Mouse (Mus musculus) right cerebral cortex, adult 2 months (tissue): Measurements from ENCODE around the gene Endog.
"Not testable (repeated sequence)": the region's sequence is repeated elsewhere in the genome, so short reads cannot be mapped to it uniquely, and the experiment has no call there.

Experiments
- DNase-seq, 2 experiments: peaks; one replicate each; pipeline ENCODE4 v3.0.0; 2021 to 2022; ENCODE audit warnings: low spot score in 2 of 2

The Endog gene

DNA sequence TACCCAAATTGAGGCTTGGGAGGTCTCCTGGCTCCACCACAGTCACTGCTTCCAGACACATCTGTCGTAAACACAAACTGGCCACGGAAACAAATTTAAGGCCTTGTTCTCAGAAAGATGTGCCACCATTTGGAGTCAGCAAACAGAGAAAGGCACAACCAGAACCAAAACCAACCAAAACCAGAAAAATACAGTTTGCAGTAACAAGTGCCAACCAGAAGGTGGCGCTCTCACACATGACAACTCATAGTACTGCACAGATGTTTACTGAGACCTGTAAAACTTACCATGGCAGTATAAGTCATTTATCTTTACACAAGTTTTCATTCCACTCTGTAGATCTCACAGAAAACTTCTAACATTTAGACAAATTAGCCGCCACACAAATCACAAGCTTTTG lies 4.6 kb upstream of the Endog start:
- no peak for DNase-seq

DNA sequence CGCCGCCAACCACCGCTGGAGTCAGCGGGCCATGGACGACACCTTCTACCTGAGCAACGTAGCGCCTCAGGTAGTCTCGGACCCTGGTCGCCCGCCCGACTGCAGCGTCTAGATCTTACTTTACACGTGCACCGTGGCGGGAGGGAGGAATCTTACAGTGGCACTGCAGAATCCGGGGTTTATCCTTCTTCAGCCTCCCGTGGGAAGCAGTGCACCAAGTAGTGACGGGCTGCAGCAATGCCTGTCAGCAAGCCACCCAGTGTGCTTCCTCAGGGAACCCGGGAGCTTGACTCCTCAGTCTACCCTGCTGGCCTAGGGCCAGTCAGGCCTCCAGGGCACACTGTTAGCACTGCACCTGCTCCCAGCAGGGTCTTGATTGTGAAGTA lies 697 bp downstream of the Endog start:
- DNase-seq: no peak

DNA sequence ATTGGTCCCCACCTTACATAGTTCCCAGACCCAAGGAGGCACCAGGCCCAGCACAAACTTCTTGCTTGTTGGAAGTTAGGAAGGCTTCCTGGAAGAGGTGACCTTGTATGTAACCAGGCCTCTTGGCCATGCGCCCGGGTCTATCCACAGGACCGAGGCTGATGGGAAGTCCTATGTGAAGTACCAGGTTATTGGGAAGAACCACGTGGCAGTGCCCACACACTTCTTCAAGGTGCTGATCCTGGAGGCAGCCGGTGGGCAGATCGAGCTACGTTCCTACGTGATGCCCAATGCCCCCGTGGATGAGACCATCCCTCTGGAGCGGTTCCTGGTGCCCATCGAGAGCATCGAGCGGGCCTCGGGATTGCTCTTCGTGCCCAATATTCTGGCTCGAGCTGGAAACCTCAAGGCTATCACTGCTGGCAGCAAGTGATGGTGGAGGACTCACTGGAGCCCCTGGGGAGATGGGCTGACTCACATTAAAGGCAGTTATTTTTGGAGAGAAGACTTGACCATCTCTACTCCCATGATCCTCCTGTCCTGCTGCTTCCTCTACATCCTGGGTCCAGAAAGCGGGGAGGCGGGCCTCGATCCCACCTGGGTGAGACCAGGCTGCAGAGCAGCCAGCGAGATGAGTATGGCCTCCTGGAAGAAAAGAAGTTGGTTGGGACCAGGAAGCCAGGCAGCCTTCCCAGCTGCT lies 2.4 kb downstream of the Endog start:
- DNase-seq: no peak

DNA sequence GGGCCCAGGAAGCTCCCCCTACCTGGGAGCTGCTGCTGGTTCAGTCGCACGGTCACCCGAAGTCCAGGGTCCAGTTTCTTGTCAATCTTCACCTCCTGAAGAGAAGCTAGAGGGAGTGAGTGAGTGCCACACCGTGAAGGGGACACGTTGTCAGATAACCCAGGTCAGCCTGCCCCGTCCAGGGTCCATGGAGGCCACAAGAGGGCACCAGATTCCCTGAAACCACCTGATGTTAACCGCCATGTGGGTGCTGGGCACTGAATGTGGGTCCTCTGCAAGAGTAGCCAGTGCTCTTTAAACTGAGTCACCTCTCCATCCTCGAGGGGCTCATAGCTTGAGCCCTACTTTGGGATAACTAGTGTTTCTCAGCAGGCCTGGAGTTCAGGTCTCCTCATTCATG lies 4.6 kb downstream of the Endog start:
- no peak for DNase-seq

DNA sequence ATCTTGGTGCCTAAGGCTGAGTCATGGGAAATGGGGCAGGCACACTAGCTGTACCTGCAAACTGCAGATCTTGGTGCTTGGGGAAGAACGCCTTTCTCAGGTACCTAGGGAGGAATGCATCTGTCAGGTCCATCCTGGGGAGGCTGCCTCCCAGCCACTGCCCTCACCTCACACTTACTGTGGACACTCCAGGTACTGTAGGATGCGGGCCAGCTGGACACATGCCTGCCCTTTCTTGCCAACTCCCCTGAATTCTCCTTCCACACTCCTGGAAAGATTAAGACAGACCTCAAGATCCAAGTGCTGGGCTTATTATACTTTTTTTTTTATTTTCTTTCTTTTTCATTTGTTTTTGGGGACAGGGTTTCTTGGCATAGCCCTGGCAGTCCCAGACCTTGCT lies 5.3 kb downstream of the Endog start:
- DNase-seq: no peak

DNA sequence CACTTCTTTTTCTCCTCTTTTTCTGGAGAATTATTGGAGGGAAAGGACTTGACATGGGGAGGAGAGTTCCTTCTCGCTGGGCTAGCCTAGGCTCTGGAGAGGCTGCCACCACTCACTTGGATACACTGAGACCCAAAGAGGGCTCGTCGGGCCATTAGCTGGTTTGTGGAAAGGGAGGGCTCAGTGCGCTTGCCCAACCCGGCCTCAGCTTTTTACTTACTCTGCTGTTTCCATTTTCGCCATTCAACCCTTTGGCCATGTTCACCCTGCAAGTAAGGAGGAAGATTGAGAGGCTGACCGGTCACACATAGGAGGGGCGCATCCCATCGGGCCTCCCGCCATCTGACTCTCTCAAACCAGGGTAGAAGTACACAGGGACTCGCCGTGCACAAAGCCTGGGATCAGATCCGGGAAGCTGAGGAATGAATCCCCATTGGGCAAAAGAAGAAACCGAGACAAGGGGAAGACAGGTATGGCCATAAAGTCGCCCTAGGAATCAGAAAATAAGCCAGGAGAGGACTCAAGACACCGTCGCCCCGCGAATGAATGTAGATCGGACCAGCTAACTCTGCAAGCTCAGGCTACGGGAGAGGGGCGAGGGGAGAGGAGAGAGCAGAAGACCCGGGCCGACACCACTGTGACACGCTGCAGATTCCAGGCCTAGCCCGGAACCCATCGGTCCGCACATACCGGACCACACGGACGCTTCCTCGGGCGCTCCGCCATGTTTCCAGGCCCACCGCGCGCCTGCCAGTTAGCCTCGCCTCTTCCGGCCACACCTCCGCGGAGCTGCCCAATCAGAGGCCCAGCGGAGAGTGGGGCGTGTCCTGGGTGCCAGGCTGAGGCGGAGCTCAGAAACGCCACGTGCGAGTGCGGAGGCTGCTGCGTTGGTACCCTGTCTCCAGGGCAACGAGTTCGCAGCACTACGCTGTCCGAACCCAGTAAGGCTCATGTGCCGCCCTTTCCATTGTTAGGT lies 6.7 kb downstream of the Endog start, which contains the start of gene Spout1:
Gene Spout1 (minus strand): TSS at position 760 of the 976 bp plus-strand sequence.
- peak; percentile 96 for DNase-seq

DNA sequence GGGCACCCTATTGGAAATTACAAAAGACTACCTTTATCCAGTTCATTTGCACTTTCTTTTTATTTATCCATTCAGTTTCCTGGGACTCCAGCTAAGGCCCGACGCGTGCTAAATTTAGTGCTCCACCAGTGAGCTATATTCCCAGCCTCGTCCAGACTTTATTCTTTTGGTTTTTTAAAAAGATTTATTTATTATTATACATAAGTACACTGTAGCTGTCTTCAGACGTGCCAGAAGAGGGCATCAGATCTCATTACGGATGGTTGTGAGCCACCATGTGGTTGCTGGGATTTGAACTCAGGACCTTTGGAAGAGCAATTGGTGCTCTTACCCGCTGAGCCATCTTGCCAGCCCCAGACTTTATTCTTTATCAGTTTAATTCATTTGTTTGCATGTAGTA lies 7.4 kb downstream of the Endog start:
- not testable (repeated sequence) for DNase-seq

DNA sequence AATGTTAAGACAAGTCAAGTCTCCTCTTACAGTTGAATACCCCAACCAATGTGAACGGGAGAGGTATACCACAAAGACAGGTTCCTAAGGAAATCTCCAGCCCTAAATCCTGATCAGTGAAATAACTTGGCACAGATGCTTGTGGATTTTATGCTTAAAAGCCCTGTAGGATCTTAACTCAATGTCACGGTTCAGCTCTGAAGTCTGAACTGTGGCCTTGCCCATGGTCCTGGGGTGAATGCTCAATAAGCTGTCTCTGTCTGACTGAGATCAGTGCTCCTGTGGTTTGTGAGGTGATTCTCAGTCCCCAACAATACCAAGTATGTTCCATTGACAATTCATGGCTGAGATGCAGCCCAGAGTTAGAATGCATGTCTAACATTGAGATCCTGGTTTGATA lies 11.1 kb downstream of the Endog start:
- no peak for DNase-seq

DNA sequence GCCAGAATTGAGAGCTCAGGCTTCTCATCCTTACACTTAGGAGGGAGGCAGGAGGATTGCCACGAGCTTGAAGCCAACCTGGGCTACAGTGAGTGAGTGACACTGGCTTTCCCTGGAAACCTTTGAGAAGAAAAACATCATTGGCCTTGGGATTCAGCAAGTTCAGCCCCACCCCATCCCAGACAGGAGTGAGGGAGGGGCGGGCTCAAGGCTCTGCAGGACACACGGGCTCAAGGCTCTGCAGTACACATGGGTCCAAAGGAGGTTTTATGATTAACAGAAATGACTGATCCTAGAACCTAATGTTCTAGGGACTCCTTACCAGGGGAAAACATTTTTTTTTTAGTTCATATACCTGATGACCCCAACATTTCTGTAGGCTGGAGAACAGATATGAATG lies 12.4 kb downstream of the Endog start:
- no peak for DNase-seq

DNA sequence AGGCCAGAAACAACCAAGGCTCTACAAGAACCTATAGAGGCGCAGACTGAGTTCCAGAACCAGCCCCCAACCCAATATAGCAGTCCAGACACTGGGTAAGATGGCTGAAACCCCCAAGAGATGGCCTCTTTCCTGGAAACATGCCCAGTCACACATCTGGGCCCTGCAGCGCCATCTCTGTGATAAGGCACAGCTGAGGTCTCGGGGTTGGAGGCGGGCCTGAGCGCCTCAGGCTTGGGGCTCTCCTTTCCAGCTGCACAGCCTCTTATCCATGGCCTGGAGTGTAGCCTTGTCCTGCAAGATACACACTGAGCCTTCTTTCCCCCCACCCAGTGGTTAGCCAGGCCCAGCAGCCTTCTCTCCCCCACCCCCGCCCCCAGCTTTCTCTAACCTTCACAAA lies 14.0 kb downstream of the Endog start:
- DNase-seq: no peak

DNA sequence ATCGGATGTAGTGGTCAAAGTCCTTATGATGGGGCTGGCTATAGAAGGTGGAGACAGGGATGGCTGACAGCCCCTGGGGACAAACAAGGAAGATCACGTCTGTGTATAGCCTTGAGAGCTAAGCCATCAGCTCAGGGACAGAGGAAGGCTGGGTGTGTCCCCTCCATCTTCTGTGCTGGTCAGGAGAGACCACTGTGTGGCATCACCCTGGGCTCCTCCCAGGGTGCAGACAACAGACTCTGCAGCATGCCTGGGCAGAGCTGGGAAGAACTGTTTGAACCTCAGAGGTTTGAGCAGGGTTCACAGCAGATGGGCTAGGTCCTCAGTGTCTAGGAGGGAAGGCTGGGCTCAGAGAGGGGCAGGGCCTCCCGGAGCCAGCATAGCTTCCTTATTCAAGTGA lies 14.4 kb downstream of the Endog start:
- DNase-seq: no peak

DNA sequence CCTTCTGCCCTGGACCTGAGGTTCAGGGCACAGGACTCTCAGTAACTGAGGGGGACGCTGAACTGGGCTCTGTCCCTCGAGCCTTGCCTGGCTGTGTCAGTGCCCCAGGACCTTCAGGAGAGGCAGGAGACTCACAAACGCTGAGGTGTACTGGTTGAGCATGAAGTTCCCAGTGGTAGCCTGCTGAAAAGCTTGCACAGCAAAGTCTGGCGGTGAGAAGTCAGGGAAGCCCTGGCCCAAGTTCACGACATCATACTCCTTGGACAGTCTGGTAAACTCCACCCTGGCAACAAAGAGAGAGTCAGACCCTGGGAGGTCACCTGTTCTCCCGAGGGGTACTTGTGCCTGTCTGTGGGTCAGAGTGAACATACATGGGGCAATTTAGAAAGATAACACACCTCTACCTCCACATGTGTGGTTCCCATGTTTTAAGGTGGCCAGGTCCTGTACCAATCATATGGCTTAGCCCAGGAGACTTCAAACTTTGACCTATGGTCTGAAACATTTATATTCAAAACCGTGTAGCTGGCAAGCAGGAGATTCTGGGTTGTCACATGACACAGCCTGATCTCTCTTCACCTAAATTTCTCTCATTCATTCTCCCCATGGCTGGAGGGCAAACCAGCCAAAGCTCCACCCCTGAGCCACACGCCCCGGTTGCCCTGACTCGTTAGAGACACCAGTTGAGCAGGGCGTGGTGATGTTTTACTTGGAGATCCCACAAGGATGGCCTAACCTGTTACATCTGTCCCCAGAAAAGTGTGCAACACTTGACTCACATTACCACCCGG lies 20.7 kb downstream of the Endog start:
- DNase-seq: no peak

DNA sequence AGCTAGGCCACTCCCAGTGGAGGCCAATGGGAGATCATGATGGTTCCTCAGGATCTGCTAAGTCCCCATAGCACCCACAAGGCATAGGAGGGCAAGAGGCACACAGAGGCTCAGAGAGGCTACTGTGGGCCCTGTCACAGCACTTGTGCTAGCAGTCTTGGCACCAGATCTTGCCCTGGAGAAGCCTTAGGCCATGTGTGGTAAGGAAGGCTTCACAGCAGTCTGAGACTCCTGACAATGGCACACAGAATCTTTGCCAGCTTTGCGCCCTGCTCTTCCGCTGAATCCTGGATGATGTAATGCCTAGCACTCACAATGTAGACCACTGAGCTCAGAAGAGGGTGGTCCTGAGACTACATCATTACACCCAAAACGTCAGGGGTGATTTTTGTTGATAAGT lies 23.4 kb downstream of the Endog start:
- DNase-seq: no peak

DNA sequence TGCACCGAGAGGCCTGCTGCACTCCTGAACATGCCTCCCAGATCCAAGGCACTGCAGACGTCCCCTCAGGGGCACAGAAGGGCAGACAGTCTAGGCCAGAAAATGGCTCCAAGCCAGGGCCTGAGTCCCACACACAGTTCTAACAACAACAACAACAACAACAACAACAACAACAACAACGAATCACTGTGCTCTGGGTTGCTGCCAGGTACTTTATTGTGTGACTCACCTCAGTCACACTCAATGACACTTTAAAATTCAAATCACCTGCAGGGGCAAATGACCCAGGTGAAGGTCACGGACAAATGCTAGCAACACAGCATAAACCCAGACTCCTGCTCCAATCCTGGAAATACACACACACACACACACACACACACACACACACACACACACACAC lies 26.7 kb downstream of the Endog start:
- no peak for DNase-seq

DNA sequence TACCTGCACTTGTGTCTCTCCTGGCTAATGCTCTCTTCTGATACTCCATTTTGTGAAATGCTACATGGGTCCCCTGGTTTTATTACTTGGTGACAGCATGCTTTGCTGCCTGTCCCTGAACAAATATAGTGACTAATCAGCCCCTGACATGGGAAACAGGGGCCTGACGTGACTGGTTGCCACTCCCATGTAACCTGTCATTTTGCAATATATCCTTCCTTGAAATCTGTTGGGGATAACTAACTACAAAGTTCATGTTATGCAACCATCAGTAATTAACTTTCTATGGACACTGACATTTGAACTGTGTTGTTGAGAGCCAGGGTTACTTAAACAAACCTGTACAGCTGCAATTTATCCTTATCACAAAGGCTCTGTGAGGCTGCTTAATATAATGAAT lies 28.7 kb downstream of the Endog start:
- no peak for DNase-seq

DNA sequence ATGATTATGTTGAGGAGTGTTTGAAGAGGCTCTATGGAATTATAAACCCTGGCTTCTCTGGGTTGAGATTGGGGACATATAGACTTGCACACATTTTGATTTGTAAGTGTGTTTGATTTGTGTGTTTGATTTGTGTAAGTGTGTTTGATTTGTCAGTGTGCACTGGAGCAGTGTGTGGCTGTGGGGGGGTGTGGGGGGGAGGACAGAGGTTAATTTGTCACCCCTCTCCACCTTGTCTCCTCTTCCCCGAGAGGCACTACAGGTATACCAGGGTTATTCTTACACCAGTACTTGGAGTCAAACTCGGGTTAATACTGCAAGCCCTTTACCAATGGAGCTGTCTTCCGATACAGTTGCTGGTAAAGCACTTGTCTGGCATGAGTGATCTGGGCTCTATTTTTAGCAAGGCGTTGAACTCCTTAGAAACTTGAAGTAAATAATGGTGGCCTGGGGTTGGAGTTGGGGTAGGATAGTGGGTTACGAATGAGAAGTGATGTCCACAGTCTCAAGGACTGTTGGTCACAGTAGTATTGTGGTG lies 29.2 kb downstream of the Endog start:
- no peak for DNase-seq

DNA sequence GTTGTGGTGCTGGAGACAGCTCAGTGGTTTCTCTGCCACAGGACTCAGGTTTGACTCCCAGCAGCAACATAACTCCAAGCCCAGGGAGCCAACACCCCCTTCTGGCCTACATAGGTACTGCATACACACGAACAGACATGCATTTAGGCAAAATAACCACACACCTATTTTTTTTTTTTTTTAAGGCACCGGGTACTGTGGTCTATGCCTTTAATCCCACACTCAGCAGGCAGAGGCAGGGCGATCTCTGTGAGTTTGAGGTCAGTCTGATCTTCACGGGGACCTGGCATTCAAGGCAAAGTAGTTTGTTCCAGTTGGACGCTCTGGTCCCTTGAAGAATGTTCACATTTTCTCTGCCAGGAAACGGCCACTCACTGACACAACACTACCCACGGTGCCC lies 32.1 kb downstream of the Endog start:
- no peak for DNase-seq

DNA sequence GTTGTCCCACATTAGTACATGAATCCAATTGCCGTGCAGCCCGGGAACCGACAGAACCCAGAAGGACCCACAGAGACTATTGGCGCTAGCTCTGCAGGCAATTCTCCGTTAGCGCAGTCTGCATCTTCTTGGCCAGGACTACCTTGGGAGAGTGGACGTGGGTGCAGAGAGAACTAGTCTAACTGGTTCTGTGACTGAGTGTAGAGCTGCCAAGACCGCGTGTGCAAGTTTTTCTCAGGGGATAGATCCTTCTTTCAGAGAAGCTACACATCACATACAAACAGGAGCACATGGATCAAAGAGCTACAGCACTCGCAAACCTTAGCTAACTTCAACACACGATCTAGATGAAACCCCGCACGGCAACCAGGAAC lies 33.9 kb downstream of the Endog start:
- DNase-seq: peak in 1 of 2 experiments; percentile 37

DNA sequence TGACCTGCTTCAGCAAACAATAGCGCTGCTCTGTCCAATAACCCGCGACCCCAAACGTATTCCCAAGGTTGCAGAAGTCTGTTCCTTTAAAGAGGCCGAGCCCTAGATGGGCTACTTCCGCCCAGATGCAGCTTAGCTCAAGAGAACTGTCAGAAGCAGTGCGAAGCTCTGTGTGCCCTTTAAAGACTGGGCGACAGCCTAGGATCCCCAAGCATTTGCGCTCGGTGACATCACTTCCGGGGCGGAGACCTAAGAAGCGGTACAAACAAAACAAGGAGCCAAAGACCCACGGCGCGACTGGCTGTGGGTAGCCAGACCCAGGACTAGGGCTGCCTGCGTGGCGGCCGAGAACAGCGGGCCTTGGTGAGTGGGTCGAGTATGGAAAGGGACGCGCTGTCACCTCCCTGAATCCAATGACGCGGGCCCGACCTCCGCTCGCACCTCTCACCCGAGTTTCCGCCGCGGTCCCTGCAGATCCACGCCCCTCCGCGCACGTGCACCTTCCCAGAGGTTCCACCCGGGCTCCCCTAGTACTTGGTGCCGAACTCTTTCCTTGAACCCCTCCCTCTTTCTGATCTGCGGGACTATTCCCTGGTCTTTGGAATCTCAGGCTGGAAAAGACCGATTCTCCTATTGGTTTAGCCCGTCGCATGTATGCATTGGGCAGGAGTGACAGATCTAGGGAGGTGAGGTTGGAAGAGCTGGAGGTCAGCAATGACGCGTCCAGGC lies 34.5 kb downstream of the Endog start, which contains the start of gene Kyat1:
Gene Kyat1 (minus strand): TSS at position 219 of the 729 bp plus-strand sequence.
- peak; percentile 90 to 95 for DNase-seq

DNA sequence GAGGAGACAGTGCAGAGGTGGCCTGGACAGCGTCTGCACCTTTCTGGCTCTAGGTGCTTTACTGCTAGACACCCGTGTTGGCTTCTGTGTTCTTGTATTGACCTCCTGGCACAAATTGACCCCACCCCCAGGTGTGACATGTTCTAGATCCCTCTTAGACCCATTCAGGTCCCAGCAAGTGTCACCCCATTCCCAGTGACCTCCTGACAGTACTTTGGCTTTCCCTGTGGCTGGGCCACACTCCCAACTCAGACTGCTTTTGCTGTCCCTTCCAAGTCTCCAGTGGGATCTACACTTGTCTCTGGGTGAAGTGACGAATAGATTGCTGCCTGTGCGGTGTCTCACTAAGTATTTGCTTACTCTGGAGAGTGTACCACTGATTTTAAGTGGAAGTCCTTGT lies 36.1 kb downstream of the Endog start:
- no peak for DNase-seq

DNA sequence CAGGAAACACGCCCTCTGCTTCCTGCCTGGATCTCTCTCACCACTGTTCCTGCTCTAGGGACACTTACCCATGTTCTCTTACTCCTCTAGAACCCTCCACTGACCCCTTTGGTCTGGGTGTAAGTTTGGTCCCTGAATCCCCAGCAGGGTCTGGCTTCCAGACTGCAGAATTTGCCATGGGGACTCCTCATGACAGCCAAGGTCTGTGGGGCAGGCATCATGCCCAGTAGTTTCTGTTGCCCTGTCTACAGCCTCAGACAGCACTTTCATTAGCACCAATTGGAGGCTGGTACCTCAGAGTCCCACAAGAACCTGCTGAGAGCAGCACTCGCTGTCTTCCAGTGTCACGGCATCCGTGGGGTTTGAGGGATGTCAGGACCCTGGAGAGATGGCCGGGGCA lies 36.6 kb downstream of the Endog start:
- DNase-seq: no peak
